Mouse (Mus musculus) inflammation-experienced regulatory T-cells, adult 6 months (primary cell): ENCODE results near the gene Olfm1. TPM values are rescaled to one million over a fixed set of nuclear protein-coding genes. Genes with fewer than 3 reads are reported as not detected.

Experiments
- ATAC-seq: one replicate; pipeline ENCODE4 v1.8.0; 2017
- polyA plus RNA-seq, 3 experiments: library from polyadenylated mRNA; unstranded; fragments of 100-300 nt; shearing (Covaris generic); gene quantifications; one replicate each; pipeline ENCODE4 v1.2.1; 2017

Olfm1 gene
- polyA plus RNA-seq, 3 experiments from 2014 or later, result 0.12 TPM; not detected in 2

GRCm38 (mm10) chr2:28204677-28205466, 12.1 kb downstream of the Olfm1 start:
- ATAC-seq, result no peak

GRCm38 (mm10) chr2:28205467-28205805, 12.6 kb downstream of the Olfm1 start:
- no peak for ATAC-seq

- no peak for ATAC-seq
Measured at GRCm38 (mm10) chr2:28205870-28206421, 13.2 kb downstream of the Olfm1 start.

DNA sequence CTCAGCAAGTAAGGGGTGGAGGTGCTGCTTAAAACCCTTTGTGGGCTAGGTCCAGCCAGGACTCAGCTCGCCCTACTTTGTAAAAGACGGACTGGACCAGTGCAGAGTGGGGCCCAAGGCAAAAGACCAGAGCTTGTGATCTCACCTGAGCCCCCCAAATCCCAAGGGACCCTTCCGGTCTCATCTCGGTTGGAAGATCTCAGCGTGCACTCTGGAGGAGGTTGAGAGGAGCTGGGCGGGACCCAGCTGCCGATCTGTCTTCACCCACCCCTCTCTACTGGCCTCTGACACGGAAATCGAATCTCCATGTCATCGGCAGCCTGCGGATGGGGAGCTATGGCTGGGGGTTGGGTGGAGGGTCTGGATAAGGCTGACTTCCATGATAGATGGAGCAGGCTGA, 13.7 kb downstream of the Olfm1 start:
- ATAC-seq, result no peak

DNA sequence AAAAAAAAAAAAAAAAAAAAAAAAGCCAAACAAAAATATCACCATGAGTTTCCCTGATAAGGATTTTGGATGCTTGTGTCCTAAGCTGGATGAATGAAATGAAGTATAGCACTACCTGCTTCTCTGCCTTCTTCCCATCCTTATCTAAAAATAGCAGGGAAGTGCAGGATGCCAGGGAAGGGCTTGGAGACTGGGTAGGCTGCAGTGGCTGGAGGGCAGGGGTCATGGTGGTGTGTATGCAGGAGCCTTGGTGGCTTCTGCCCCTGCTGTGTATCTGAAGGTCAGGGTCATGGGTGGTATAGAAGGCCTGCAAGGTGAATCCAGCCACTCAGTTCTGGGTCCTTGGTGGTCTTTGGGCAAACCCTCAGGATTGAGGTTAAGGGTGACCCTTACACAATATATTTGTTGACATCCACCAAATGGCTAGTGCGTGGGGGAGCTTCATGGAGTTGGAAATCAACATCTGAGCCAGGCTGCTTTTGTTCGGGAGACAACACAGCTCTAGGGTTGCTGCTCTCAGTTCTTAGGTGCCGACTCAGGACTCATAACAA, 14.5 kb downstream of the Olfm1 start:
- no peak for ATAC-seq

GRCm38 (mm10) chr2:28208130-28208745, 15.4 kb downstream of the Olfm1 start:
- no peak for ATAC-seq

DNA sequence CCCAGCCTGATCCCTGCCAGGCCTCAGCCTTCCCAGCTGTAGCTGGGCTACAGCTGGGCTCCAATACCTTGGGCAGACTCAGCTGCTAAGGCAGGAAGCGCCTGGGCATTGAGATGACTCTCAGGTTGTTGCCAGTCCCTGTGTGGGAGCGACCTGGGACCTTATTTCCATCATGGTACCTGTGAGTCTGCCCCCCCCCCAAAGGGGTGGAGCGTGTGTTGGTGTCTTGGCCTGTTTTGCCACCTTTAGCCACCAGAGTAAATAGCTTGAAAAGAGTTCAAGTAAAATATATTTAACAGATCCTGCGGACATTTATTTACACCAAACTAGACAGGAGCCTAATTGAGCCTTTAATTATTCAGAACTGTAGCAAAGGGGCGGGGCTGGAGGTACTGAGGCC, 16.4 kb downstream of the Olfm1 start:
- no peak for ATAC-seq

- no peak for ATAC-seq
Measured at GRCm38 (mm10) chr2:28209653-28210052, 16.9 kb downstream of the Olfm1 start.

DNA sequence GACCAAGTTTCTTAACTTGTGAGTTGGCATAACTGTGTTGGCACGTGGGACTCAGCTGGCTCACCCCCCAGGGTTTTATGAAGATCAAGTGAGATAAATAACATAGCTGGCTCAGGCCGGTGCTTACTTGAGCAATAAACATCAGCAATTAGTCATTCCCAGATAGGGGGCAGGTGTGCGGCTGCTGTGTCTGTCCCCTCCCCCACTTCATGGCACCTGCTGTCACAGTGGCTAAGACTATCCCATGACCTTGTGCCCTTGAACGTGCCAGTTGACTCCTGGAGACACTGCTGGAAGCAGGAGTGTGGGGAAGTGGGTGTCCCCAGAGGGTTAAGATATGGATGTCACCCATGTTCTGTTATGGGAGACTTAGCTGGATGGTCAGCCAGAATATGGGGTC, 17.5 kb downstream of the Olfm1 start:
- no peak for ATAC-seq

GRCm38 (mm10) chr2:28211531-28212281, 18.9 kb downstream of the Olfm1 start:
- no peak for ATAC-seq

DNA sequence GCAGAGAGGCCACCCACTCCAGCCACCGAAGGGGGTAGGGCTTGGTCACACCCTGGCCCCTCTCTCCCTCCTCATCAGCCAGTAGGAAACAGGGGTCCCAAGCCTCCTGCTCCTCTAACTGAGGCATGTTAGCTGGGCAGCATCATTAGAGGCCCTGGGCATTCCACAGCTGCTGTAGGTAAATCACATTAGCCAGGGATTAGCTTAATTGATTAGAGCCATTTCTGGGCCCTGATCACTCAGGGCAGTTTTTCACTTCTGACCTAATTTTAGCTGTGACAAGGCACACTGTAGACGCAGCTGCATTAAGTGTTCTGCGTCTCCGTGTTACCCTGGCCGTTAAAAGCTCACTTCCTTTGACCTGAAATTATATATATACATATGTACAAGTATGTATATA, 20.1 kb downstream of the Olfm1 start:
- ATAC-seq, result no peak

DNA sequence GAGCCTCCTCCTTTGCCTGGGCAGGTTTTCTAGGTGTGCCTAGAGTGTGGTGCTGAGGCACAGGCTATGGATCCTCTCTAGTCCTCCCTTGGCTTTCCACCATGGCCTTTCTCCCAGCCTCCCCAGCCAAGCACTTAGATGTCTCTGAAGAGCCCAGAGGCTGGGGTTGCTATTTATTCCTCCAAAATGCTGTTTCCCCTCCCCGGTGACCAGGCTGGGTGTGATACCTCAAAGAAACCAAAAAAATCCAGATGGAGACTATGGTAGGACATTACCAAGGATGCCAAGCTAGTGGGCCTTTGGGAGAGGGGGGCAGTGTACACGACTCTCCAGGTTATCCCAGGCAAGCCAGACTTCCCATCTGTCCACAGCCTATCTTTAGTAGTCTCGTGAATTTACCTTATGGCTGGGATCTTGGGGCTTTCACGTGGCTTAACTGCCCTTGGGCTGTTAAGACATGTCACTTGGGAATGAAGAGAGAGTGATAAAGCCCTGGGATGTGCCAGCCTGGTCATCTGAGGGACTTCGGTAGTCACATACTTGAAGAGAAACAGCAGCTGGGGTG, 23.5 kb downstream of the Olfm1 start:
- ATAC-seq, result no peak

GRCm38 (mm10) chr2:28217783-28218182, 25.0 kb downstream of the Olfm1 start:
- ATAC-seq, result no peak

DNA sequence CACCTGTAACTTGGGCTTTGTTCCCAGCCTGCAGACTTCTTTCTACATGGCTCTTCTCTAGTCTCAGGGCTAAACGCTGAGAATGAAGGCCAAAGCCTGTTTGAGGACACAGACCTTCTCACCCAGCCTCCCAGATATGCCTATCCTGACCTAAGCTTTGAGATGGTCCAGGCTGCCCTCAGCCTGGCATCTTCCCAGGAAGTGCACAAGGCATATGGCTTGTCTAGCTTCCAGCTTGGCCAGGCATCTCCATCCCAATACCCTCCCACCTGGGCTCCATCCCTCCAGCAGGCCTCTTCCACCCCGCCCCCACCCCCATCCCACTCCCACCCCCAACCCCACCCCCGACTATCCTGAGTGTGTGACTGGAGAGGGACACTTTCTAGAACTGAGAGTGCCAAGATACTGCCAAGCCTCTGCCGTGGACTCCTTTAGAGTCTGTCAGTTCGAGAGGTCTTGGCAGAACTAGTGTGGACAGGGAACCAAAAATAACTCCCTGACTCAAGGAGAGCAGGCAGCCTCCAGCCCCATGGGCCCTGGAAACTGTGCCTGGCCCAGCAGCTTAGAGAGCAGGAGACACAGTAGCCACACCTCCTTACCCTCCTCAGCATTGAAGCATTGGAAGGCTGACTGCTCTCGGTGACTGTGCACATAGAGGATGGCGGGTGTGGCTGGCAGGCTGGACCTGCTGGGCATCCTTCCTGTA, 26.0 kb downstream of the Olfm1 start:
- no peak for ATAC-seq

- no peak for ATAC-seq
Measured at GRCm38 (mm10) chr2:28219625-28220024, 26.8 kb downstream of the Olfm1 start.

DNA sequence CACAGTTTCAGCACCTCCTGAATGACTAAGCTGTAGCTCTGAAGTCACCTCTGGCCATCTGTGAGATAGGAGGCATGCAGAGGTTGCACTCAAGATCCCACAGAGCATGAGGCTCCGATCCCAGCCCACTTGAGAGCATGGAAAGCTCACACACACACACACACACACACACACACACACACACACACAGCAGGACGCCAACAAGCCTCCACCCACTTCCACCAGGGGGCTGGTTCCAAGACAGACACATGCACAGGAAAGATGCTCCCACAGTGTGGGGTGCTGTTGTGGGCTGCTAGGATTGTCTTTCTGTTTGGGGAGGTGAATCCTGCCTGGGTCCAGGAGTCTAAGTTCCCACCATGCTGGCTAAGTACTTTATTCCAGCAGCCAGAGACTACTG, 29.0 kb downstream of the Olfm1 start:
- no peak for ATAC-seq

DNA sequence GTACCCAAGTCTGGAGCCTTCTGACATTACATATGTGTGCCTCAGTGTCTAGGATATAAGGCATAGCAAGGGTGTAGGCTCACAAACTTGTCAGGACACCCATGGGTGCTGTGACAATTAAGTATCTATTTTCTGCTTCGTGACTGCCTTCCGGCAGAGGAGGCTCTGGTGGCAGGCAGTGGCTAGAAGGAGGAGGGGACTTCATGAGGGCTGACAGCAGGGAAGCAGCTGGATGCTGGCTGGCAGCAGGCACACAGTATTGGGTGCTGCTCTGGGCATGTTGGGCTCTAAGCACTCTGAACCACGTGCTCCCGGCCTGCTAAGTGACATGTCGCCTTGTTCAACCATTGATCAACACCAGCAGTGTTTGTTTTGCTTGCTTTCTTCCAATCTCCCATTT, 32.0 kb downstream of the Olfm1 start:
- ATAC-seq, result no peak

DNA sequence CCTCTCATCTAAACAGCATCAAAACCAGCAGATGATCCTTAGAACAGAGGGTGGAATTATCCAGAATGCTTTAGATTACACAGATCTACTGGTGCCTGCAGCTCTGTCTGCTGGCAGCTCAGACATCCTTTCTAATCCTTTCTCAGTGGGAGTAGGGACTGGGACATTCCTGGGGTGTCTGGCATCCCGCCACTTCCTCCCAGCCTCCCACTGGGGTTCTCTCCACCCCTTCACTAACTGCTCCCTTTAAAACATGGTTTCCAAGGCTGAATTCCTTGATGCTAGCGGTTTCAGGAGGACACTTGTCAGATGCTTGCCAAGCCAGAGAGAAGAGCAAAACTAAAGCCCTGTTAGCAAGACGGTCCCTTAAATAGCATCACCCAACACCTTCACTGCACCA, 33.1 kb downstream of the Olfm1 start:
- ATAC-seq, result no peak

DNA sequence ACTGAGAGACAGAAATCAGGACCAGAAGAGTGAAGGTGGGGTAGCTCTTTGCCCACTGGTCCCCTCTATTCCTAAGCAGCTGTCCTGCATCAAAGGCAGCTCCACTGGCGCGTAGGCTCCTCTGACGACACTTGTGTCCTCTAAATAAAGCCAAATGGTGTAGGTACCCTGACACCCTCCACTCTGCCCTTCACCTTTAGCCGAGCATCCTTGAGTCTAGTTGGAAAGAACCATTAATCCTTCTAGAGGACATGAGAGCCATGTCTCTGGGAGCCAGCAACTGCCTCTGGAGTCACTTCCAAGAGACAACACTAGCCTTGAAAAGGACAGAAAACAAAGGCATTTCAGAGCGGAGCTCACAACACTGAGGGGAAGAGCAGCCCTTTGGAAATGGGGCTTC, 34.2 kb downstream of the Olfm1 start:
- no peak for ATAC-seq

GRCm38 (mm10) chr2:28227589-28228191, 34.9 kb downstream of the Olfm1 start:
- ATAC-seq, result no peak

- ATAC-seq, result no peak
Measured at GRCm38 (mm10) chr2:28228364-28228763, 35.6 kb downstream of the Olfm1 start.

GRCm38 (mm10) chr2:28235129-28235528, 42.3 kb downstream of the Olfm1 start:
- no peak for ATAC-seq
